Comparison of ENCODE assay signal across 19 mouse cellular contexts in the genomic region with DNA sequence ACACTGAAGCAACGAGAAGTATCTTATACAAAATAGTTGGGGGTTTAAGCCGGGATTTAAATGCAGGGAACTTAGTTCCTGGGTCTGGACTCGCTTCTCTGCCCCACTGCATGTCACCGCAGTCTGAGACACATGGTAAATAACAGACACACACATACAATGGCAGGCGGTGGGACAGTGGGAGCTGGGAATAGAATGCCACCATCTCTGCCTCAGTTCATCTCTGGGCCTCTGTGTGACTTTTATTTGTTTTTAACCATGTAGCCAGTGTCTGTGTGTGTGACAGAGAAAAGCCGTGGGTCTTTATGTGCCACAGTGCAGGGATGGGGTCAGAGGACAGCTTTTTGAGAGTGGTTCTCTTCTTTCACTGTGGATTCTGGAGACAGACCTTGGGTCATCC.
A peak's percentile ranks its signal among the peaks of the same experiment; 100 is the strongest.
DNase-seq lines count a peak whose midpoint lies in the region; ATAC-seq and TF ChIP-seq lines count a peak whose summit lies in the region.
"Had no signal": no experiment of that assay in that cellular context is flagged by ENCODE, and none has a peak within 500 bp of the region (broad histone marks: within the 10 kb centered on the region; RNA-seq: fewer than 3 reads in every experiment).

No protein-coding gene starts in this region.

- H3K4me1 ChIP-seq in heart, embryonic 10.5 days: peaks cover 35% of the 10 kb centered on the region
- peaks cover 21% of the 10 kb centered on the region for H3K4me1 ChIP-seq in heart, embryonic 11.5 days (ENCODE audit: control insufficient read depth, insufficient read depth, low read length)
- no peaks in the 10 kb centered on the region for H3K4me1 ChIP-seq in intestine, embryonic 16.5 days (ENCODE audit: control insufficient read depth, insufficient read depth, low read length)
- no peaks in the 10 kb centered on the region for H3K4me1 ChIP-seq in stomach, embryonic 15.5 days
- H3K4me1 ChIP-seq in midbrain, postnatal 0 days (ENCODE audit: insufficient read depth, low read length): no peaks in the 10 kb centered on the region
- H3K4me1 ChIP-seq: forebrain, embryonic 15.5 days; megakaryocyte, embryonic 14.5 days had no signal

- no peak overlapping the region for H3K4me3 ChIP-seq in heart, embryonic 10.5 days
- no peak overlapping the region for H3K4me3 ChIP-seq in heart, embryonic 11.5 days (ENCODE audit: low read depth, low read length)
- H3K4me3 ChIP-seq in left cerebral cortex, adult 2 months: no peak overlapping the region
- H3K4me3 ChIP-seq in intestine, embryonic 16.5 days (ENCODE audit: low read length): no peak overlapping the region
- no peak overlapping the region for H3K4me3 ChIP-seq in stomach, embryonic 15.5 days (replicated peaks)
- H3K4me3 ChIP-seq in midbrain, postnatal 0 days (ENCODE audit: low read depth, low read length): no peak overlapping the region
- H3K4me3 ChIP-seq: erythroblast, embryonic 14.5 days; forebrain, embryonic 15.5 days; hindbrain, embryonic 12.5 days; kidney, embryonic 15.5 days; megakaryocyte, embryonic 14.5 days; myocyte had no signal

- peak; percentile 69 for DNase-seq in heart, embryonic 10.5 days (ENCODE audit: low spot score)
- DNase-seq in left cerebral cortex, adult 2 months (ENCODE audit: extremely low spot score in 1 of 2, low spot score in 2 of 2): no peak
- no peak for DNase-seq in left cerebral cortex, adult 11 months (ENCODE audit: low spot score)
- no peak for DNase-seq in midbrain, postnatal 0 days (ENCODE audit: low spot score)
- DNase-seq: cerebellum, adult 2 months; lung, postnatal 10 days; midbrain, embryonic 14.5 days; right cerebral cortex, postnatal 14 days; thymus, postnatal 4 days had no signal

- H3K4me2 ChIP-seq in heart, embryonic 11.5 days: no peak overlapping the region
- H3K4me2 ChIP-seq in intestine, embryonic 16.5 days (ENCODE audit: low read depth, low read length): no peak overlapping the region
- no peak overlapping the region for H3K4me2 ChIP-seq in stomach, embryonic 15.5 days
- no peak overlapping the region for H3K4me2 ChIP-seq in midbrain, postnatal 0 days (ENCODE audit: low read depth, low read length, poor library complexity, severe bottlenecking)
- H3K4me2 ChIP-seq: forebrain, embryonic 15.5 days; hindbrain, embryonic 12.5 days; kidney, embryonic 15.5 days had no signal

- ATAC-seq in heart, embryonic 11.5 days (replicated peaks; ENCODE audit: insufficient number of reproducible peaks, low FRiP score, low TSS enrichment): no peak
- ATAC-seq in intestine, embryonic 16.5 days: no peak
- no peak for ATAC-seq in stomach, embryonic 15.5 days (ENCODE audit: insufficient read depth, low FRiP score, low read depth)
- no peak for ATAC-seq in midbrain, postnatal 0 days (ENCODE audit: low FRiP score)
- ATAC-seq: forebrain, embryonic 15.5 days had no signal

- H3K27me3 ChIP-seq in heart, embryonic 10.5 days (ENCODE audit: insufficient read depth, poor library complexity, severe bottlenecking): no peaks in the 10 kb centered on the region
- H3K27me3 ChIP-seq in heart, embryonic 11.5 days (ENCODE audit: control insufficient read depth, insufficient read depth, low read length): no peaks in the 10 kb centered on the region
- no peaks in the 10 kb centered on the region for H3K27me3 ChIP-seq in intestine, embryonic 16.5 days (replicated peaks; ENCODE audit: control insufficient read depth, insufficient read depth, low read length)
- no peaks in the 10 kb centered on the region for H3K27me3 ChIP-seq in stomach, embryonic 15.5 days (replicated peaks)
- no peaks in the 10 kb centered on the region for H3K27me3 ChIP-seq in midbrain, postnatal 0 days (ENCODE audit: insufficient read depth, low read length)
- H3K27me3 ChIP-seq: forebrain, embryonic 15.5 days; hindbrain, embryonic 12.5 days; kidney, embryonic 15.5 days; megakaryocyte, embryonic 14.5 days had no signal

- no peak overlapping the region for H3K9ac ChIP-seq in heart, embryonic 11.5 days (ENCODE audit: low read depth, low read length)
- H3K9ac ChIP-seq in intestine, embryonic 16.5 days (ENCODE audit: low read depth, low read length): no peak overlapping the region
- no peak overlapping the region for H3K9ac ChIP-seq in stomach, embryonic 15.5 days
- no peak overlapping the region for H3K9ac ChIP-seq in midbrain, postnatal 0 days (replicated peaks; ENCODE audit: low read length, poor library complexity, severe bottlenecking)
- H3K9ac ChIP-seq: forebrain, embryonic 15.5 days; hindbrain, embryonic 12.5 days; kidney, embryonic 15.5 days; liver, embryonic 14.5 days had no signal

- H3K36me3 ChIP-seq in heart, embryonic 10.5 days: peaks cover 17% of the 10 kb centered on the region; the same call in 1 of the 2 replicates
- no peaks in the 10 kb centered on the region for H3K36me3 ChIP-seq in heart, embryonic 11.5 days (ENCODE audit: control insufficient read depth, insufficient read depth, low read length)
- no peaks in the 10 kb centered on the region for H3K36me3 ChIP-seq in intestine, embryonic 16.5 days (ENCODE audit: control insufficient read depth, insufficient read depth, low read length)
- H3K36me3 ChIP-seq in stomach, embryonic 15.5 days: no peaks in the 10 kb centered on the region
- H3K36me3 ChIP-seq in midbrain, postnatal 0 days (ENCODE audit: insufficient read depth, low read length): no peaks in the 10 kb centered on the region
- H3K36me3 ChIP-seq: kidney, embryonic 15.5 days had no signal

- no peaks in the 10 kb centered on the region for H3K9me3 ChIP-seq in heart, embryonic 10.5 days
- no peaks in the 10 kb centered on the region for H3K9me3 ChIP-seq in heart, embryonic 11.5 days (replicated peaks; ENCODE audit: control insufficient read depth, low read length)
- H3K9me3 ChIP-seq in intestine, embryonic 16.5 days (ENCODE audit: control insufficient read depth, low read length): no peaks in the 10 kb centered on the region
- H3K9me3 ChIP-seq in stomach, embryonic 15.5 days: no peaks in the 10 kb centered on the region
- no peaks in the 10 kb centered on the region for H3K9me3 ChIP-seq in midbrain, postnatal 0 days (ENCODE audit: low read length)
- H3K9me3 ChIP-seq: forebrain, embryonic 15.5 days; hindbrain, embryonic 12.5 days; kidney, embryonic 15.5 days; megakaryocyte, embryonic 14.5 days had no signal

- WGBS in heart, embryonic 10.5 days: 70% methylated on average over 6 of the region's 6 CpGs
- 62% methylated on average over 6 of the region's 6 CpGs for WGBS in heart, embryonic 11.5 days (ENCODE audit: insufficient replicate concordance)
- 65% methylated on average over 6 of the region's 6 CpGs for WGBS in intestine, embryonic 16.5 days
- WGBS in stomach, embryonic 15.5 days: 64% methylated on average over 6 of the region's 6 CpGs
- 79% methylated on average over 6 of the region's 6 CpGs for WGBS in midbrain, postnatal 0 days

- H3K27ac ChIP-seq in heart, embryonic 10.5 days: peak overlapping the region; percentile 69
- no peak overlapping the region for H3K27ac ChIP-seq in heart, embryonic 11.5 days (ENCODE audit: low read depth, low read length)
- H3K27ac ChIP-seq in left cerebral cortex, adult 2 months: peak overlapping the region; percentile 72
- H3K27ac ChIP-seq in intestine, embryonic 16.5 days (ENCODE audit: low read length): peak overlapping the region; percentile 60
- peak overlapping the region; percentile 78 for H3K27ac ChIP-seq in stomach, embryonic 15.5 days
- no peak overlapping the region for H3K27ac ChIP-seq in midbrain, postnatal 0 days (ENCODE audit: low read depth, low read length)
- H3K27ac ChIP-seq: forebrain, embryonic 15.5 days; hindbrain, embryonic 12.5 days; liver, embryonic 14.5 days had no signal

- intact Hi-C loops in left cerebral cortex, adult 2 months (cut with DNase I): loop anchor here (5.0 kb wide), 1 partner anchor 183 kb away; no protein-coding TSS in a partner anchor

- no peak for TF ChIP-seq CTCF in left cerebral cortex, adult 2 months (IDR thresholded peaks at IDR 0.05)
- no peak for TF ChIP-seq CTCF in midbrain, postnatal 0 days (IDR thresholded peaks at IDR 0.05)

Comparison
In these comparisons a context has a peak if more than half of its experiments do, and no peak if none do; other contexts are left out.
1. H3K27ac ChIP-seq: peak in heart, embryonic 10.5 days (single experiment), left cerebral cortex, adult 2 months (single experiment), intestine, embryonic 16.5 days (single experiment) and stomach, embryonic 15.5 days (single experiment); none in heart, embryonic 11.5 days (single experiment) and midbrain, postnatal 0 days (single experiment).